Mouse (Mus musculus): Measurements from ENCODE around the gene Fbxl15. TPM values are rescaled to one million over a fixed set of nuclear protein-coding genes. Genes with fewer than 3 reads are reported as not detected.

Fbxl15 gene
- polyA plus RNA-seq, 1 experiment from 2014 or later, result 26.0 TPM

DNA sequence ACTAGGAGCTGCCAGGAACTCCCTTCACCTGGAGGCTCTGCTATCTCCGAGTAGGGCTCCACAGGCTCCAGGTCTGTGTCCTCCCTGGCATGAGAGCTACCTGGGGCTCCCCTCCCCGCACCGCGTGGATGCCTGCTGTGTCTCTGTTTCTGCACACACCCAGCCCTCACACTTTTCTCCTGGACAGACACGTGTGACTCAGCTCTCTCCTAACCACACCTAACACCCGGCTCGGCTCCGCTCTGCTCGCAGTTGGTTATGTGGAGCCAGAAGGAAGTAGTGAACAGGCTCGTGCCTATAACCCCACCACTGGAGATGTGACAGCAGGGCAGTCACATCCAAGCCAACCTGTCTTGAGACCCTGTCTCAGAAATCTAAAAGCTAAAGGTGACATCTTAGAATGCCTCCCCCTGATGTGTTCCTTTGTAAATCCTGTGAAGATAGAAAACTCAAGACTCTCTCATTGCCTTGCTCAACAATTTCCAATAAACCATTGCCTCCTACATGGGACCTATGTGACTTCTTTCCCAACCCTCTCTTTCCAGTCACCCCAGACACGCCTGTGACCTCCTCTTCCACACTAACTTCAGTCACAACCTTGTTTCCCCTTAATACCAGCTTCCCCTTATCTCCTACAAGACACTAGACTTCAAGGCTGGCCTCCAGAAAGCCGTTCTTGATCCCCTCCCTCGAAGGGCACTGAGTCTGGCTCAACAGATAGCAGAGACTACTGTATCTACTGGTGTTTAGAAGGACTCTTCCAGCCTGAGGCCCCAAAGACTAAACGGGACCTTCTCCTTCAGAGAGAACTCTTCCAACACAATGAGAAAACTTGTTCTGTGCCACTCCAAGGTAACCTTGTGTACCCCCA is 12.9 kb upstream of the Fbxl15 start:
- Histone ChIP-seq H3K9me3 (ENCODE audit: low read length) (no peaks in the 10 kb centered on the region), H3K27ac (ENCODE audit: low read length) (no peak overlapping the region), H3K36me3 (ENCODE audit: insufficient read depth, low read length) (no peaks in the 10 kb centered on the region; the same call in 1 of the 2 replicates), H3K27me3 (ENCODE audit: insufficient read depth, low read length) (peaks cover 71% of the 10 kb centered on the region), H3K4me2 (replicated peaks; ENCODE audit: low read depth, low read length) (no peak overlapping the region), H3K4me1 (ENCODE audit: insufficient read depth, low read length) (peaks cover 14% of the 10 kb centered on the region; the same call in 1 of the 2 replicates), H3K9ac (replicated peaks; ENCODE audit: low read length) (no peak overlapping the region), H3K4me3 (ENCODE audit: low read length) (no peak overlapping the region)
- ATAC-seq (ENCODE audit: low FRiP score, low TSS enrichment), result no peak
- 39% methylated on average over 14 of the region's 14 CpGs for WGBS

DNA sequence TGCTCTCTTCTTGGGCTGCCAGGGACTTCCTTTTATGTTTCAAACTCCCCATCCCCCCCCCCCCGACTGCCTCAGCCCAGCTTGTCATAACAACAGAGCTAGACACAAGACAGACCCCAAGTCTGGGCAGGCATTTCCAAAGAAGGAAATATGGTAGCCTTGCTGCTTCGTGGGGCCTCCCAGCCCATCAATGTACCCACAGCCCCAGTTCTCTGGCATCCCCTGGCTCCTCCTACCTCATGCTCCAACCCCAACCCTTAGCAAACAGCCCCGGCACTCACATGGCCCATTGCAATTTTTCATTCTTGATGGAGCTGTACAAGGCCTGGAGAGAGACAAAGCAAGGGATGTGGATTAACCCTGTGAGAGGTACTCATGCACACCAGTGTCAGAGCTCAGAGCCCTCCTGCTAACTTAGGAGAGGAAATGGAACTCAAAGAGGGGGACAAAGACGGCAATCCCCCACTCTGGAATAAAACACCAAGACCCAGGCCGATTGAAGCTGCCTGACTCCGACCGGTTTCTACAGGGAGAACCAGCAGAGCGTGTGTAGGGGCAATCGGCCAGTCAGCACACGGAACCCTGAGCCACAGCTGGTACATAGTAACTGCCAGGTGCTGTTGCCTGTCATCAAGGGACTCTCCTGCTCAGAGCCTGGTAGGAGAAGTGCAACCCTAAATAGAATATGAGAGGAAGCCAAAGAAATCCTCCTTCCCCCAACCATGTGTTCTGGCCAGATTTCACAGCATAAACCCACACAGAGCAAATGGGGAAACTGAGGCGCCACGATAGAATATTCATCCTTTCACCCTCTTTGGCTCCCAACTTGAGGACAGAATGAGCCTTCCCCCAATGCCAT is 12.0 kb upstream of the Fbxl15 start:
- 46% methylated on average over 12 of the region's 12 CpGs for WGBS
- H3K36me3 ChIP-seq (ENCODE audit: insufficient read depth, low read length), result no peaks in the 10 kb centered on the region; the same call in 1 of the 2 replicates
- no peak overlapping the region for H3K4me3 ChIP-seq (ENCODE audit: low read length)
- H3K27me3 ChIP-seq (ENCODE audit: insufficient read depth, low read length), result peaks cover 79% of the 10 kb centered on the region
- no peak overlapping the region for H3K4me2 ChIP-seq (replicated peaks; ENCODE audit: low read depth, low read length)
- no peak overlapping the region for H3K27ac ChIP-seq (ENCODE audit: low read length)
- H3K4me1 ChIP-seq (ENCODE audit: insufficient read depth, low read length), result peaks cover 14% of the 10 kb centered on the region; the same call in 1 of the 2 replicates
- ATAC-seq (ENCODE audit: low FRiP score, low TSS enrichment), result no peak
- H3K9me3 ChIP-seq (ENCODE audit: low read length), result no peaks in the 10 kb centered on the region
- H3K9ac ChIP-seq (replicated peaks; ENCODE audit: low read length), result no peak overlapping the region

DNA sequence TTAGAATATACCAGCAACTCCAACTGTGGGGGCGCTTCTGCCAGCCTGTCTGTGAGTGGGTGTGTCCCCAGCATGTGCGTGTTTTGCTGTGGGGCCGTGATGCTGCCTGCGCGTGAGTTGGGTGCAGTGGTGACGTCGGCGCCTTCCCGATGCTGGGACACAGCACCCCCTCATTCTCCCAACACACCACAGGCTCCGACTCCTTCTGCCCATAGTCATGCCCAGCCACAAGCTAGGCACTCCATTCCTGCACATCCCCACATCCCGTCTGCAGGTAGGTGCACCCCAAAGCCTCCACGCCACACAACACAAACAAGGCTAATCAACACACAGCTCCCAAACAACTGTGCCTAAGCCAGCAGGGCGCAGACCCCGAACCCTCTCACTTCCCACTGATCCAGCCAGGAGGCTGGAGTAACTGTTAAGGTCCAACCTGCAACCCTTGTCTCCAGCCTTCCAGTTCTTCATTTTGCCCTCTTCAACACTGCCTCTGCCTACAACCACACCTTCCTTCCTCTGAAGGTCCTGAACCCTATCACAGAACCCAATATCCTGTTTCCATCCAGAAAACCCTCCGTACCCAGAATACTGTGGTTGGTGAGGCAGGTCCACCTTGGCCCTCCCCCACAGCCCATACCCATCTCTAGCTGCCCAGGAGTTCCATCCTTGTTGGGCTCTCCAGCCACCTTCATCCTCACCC is 11.0 kb upstream of the Fbxl15 start:
- Histone ChIP-seq H3K4me2 (replicated peaks; ENCODE audit: low read depth, low read length) (peak overlapping the region; percentile 78), H3K4me3 (ENCODE audit: low read length) (peak overlapping the region; percentile 47), H3K4me1 (ENCODE audit: insufficient read depth, low read length) (peaks cover 14% of the 10 kb centered on the region; the same call in 1 of the 2 replicates), H3K9ac (replicated peaks; ENCODE audit: low read length) (no peak overlapping the region; the same call in 1 of the 2 replicates), H3K36me3 (ENCODE audit: insufficient read depth, low read length) (no peaks in the 10 kb centered on the region), H3K27me3 (ENCODE audit: insufficient read depth, low read length) (peaks cover 90% of the 10 kb centered on the region), H3K9me3 (ENCODE audit: low read length) (no peaks in the 10 kb centered on the region), H3K27ac (ENCODE audit: low read length) (no peak overlapping the region)
- WGBS, result 31% methylated on average over 15 of the region's 15 CpGs
- no peak for ATAC-seq (ENCODE audit: low FRiP score, low TSS enrichment)

DNA sequence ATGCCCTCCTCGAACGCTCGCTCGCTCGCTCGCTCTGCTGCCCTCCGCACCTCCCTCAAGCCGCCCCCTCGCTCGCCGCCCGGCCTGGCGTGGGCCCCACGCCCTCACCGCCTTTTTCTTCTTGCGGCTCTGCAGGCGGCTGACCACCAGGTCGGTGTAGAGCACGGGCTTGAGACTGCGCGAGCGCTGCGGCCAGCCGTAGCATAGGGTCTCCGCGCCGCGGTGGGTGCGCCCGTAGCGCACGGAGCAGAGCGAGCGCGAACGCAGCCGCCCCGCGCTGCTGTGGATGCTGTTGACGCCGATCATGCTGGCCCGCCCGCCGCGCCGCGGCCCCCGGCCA is 10.5 kb upstream of the Fbxl15 start:
- H3K36me3 ChIP-seq (ENCODE audit: insufficient read depth, low read length), result no peaks in the 10 kb centered on the region
- peak overlapping the region; percentile 47 for H3K4me3 ChIP-seq (ENCODE audit: low read length)
- no peak overlapping the region for H3K27ac ChIP-seq (ENCODE audit: low read length)
- no peaks in the 10 kb centered on the region for H3K9me3 ChIP-seq (ENCODE audit: low read length)
- peaks cover 95% of the 10 kb centered on the region for H3K27me3 ChIP-seq (ENCODE audit: insufficient read depth, low read length)
- peak overlapping the region; percentile 78 for H3K4me2 ChIP-seq (replicated peaks; ENCODE audit: low read depth, low read length)
- ATAC-seq (ENCODE audit: low FRiP score, low TSS enrichment), result peak; percentile 43; the same call in 1 of the 2 replicates
- peak overlapping the region; percentile 35 for H3K9ac ChIP-seq (replicated peaks; ENCODE audit: low read length)
- H3K4me1 ChIP-seq (ENCODE audit: insufficient read depth, low read length), result peaks cover 14% of the 10 kb centered on the region; the same call in 1 of the 2 replicates
- WGBS, result under 1% methylated on average over 39 of the region's 48 CpGs

DNA sequence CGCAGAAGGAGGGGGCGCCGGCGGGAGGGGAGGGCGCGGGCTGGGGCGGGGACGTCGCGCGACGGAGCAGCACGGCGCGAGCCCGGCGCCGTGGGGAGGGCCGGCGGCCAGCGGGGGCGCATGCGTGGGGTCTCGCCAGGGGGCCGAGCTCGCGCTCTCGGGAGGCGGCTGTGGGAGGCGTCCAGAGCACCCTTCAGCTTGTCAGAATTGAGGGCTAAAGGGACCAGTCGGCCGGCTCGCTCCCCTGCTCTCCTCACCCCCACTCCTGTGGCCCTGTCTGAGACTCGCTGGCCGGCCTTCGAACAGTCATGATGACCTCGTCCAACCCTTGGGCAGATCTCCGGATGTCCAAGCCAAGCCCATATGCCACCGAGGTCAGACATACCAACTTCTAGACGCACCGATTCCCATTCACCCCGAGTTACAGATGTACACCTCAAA is 9.9 kb upstream of the Fbxl15 start:
- no peaks in the 10 kb centered on the region for H3K36me3 ChIP-seq (ENCODE audit: insufficient read depth, low read length)
- peaks cover 100% of the 10 kb centered on the region for H3K27me3 ChIP-seq (ENCODE audit: insufficient read depth, low read length)
- H3K4me1 ChIP-seq (ENCODE audit: insufficient read depth, low read length), result peaks cover 14% of the 10 kb centered on the region; the same call in 1 of the 2 replicates
- peak; percentile 53; the same call in 1 of the 2 replicates for ATAC-seq (ENCODE audit: low FRiP score, low TSS enrichment)
- H3K9me3 ChIP-seq (ENCODE audit: low read length), result no peaks in the 10 kb centered on the region
- WGBS, result 2% methylated on average over 26 of the region's 42 CpGs
- H3K9ac ChIP-seq (replicated peaks; ENCODE audit: low read length), result peak overlapping the region; percentile 35
- no peak overlapping the region for H3K27ac ChIP-seq (ENCODE audit: low read length)
- H3K4me3 ChIP-seq (ENCODE audit: low read length), result peak overlapping the region; percentile 47
- H3K4me2 ChIP-seq (replicated peaks; ENCODE audit: low read depth, low read length), result peak overlapping the region; percentile 78

DNA sequence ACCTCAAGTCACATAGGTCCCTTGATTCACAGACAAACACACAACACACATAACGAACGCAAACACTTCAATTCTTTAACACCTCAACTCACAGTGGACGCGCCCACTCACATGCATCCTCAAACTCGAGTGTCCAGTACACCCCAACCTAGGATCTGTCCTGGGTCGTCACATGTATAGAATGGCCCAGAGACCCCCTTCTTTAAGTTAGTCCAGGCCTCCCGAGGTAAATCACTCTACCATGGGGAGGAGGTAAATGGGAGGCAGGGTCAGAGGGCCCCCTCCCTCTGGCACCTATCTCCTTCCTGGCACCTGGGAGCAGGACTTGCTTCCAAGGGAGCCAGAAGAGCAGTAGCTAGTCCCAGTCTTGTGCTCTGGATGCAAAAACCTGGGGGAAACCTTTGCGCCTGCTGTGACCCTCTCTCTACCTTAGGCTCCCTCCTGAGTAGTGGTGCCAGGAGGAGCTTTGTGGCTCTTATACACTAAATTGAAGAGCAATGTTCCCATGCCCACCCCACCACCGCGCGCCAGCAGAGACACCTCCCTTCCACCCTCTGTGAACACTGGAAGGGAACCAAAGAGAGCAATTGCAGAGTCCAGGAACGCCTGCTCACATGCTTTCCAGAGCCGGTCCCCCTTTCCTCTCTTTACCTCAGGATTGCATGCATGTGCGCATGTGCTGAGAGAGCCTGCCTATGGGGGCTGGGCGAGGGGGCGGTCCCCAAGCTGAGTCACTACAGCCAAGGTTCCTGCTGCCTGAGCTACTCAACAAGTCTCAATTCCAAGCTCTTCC is 9.2 kb upstream of the Fbxl15 start:
- H3K4me2 ChIP-seq (replicated peaks; ENCODE audit: low read depth, low read length), result peak overlapping the region; percentile 20; the same call in 1 of the 2 replicates
- H3K9ac ChIP-seq (replicated peaks; ENCODE audit: low read length), result no peak overlapping the region
- peaks cover 14% of the 10 kb centered on the region; the same call in 1 of the 2 replicates for H3K4me1 ChIP-seq (ENCODE audit: insufficient read depth, low read length)
- ATAC-seq (ENCODE audit: low FRiP score, low TSS enrichment), result no peak
- WGBS, result 7% methylated on average over 16 of the region's 16 CpGs
- H3K36me3 ChIP-seq (ENCODE audit: insufficient read depth, low read length), result no peaks in the 10 kb centered on the region
- peak overlapping the region; percentile 4; the same call in 1 of the 2 replicates for H3K4me3 ChIP-seq (ENCODE audit: low read length)
- H3K27ac ChIP-seq (ENCODE audit: low read length), result no peak overlapping the region
- peaks cover 100% of the 10 kb centered on the region for H3K27me3 ChIP-seq (ENCODE audit: insufficient read depth, low read length)
- no peaks in the 10 kb centered on the region for H3K9me3 ChIP-seq (ENCODE audit: low read length)

DNA sequence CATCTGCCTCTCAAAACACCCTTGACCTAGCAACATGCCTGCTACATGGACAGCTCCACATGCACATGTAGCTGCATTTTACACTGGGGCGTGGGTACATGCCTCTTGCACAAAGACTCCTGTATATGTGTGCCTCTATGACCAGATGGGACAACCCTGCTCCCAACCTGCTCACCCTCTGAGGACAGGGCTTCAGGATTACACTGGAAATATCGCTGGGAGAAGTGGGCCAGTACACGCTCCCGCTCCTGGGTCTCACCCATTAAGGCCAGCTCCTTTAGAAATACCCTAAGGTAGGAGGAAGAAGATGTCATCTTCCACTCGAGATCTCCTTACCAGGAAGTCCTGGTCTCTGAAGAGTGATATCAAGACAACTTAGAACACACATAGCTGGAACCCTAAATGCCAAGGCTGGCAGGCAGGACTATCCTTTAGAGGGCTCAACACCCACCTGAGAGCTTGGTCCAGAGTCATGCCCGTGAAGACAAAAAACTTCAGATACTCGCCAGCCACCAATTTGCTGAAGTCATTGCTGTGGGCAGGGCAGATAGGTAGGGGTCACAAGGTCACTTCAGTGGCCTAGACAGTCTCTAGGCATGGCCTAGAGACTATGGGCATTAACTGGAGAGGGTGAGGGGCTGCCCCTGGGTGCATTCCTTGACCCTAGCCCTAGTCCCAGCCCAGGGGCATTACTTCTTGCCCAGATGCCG is 7.8 kb upstream of the Fbxl15 start:
- 81% methylated on average over 8 of the region's 8 CpGs for WGBS
- H3K36me3 ChIP-seq (ENCODE audit: insufficient read depth, low read length), result no peaks in the 10 kb centered on the region
- peaks cover 98% of the 10 kb centered on the region for H3K27me3 ChIP-seq (ENCODE audit: insufficient read depth, low read length)
- H3K4me2 ChIP-seq (replicated peaks; ENCODE audit: low read depth, low read length), result no peak overlapping the region
- H3K4me1 ChIP-seq (ENCODE audit: insufficient read depth, low read length), result peaks cover 14% of the 10 kb centered on the region; the same call in 1 of the 2 replicates
- no peaks in the 10 kb centered on the region for H3K9me3 ChIP-seq (ENCODE audit: low read length)
- H3K4me3 ChIP-seq (ENCODE audit: low read length), result no peak overlapping the region
- no peak for ATAC-seq (ENCODE audit: low FRiP score, low TSS enrichment)
- H3K27ac ChIP-seq (ENCODE audit: low read length), result no peak overlapping the region
- no peak overlapping the region for H3K9ac ChIP-seq (replicated peaks; ENCODE audit: low read length)

DNA sequence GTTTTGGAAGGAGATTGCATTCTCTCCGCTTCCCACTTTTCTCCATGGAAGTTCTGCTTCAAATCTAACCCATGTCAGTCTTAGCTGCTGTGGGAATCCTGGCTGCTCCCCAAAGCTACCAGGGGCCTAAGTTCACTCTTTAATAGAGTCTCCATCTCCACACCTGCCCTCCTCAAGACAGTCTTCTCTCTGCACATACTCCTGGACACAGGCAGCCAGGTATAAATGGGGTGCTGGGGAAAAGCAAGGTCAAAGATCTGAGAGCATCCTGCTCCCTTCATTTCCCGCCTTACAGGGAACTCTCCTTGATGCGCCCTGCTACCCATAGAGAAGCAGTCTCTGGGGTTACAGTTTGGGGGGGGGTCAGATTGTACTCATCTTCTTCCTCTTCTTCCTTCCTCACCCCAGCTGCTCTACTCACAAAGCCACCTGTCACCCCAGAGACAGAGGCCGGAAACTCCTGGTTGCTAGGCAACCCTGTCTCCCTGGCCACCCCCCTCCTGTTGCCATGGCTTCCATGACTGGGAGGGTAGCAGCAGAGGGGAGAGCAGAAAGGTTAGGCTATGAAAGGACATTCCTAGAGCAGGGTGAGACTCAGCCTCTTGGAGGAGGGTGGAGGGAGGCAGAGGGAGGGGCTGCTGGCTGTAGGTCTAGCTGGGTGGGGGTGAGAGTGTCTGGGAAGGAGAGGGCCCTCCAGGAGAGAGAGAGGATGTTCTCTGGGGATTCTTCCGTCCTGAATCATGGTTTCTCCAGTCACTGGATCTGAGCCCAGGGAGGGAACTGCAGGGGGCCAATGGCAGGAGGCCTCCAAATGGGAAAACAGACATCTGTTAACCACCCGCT is 6.7 kb upstream of the Fbxl15 start:
- Histone ChIP-seq H3K36me3 (ENCODE audit: insufficient read depth, low read length) (no peaks in the 10 kb centered on the region), H3K27ac (ENCODE audit: low read length) (no peak overlapping the region), H3K9ac (replicated peaks; ENCODE audit: low read length) (no peak overlapping the region), H3K27me3 (ENCODE audit: insufficient read depth, low read length) (peaks cover 98% of the 10 kb centered on the region), H3K9me3 (ENCODE audit: low read length) (no peaks in the 10 kb centered on the region), H3K4me2 (replicated peaks; ENCODE audit: low read depth, low read length) (no peak overlapping the region), H3K4me3 (ENCODE audit: low read length) (no peak overlapping the region), H3K4me1 (ENCODE audit: insufficient read depth, low read length) (peaks cover 14% of the 10 kb centered on the region; the same call in 1 of the 2 replicates)
- no peak for ATAC-seq (ENCODE audit: low FRiP score, low TSS enrichment)
- WGBS, result 33% methylated on average over 6 of the region's 6 CpGs

Measured in kidney, embryonic 16.5 days (tissue).